Mouse (Mus musculus): ENCODE measurements around the gene Acbd7. TPM values are rescaled to one million over a fixed set of nuclear protein-coding genes. Genes with fewer than 3 reads are reported as not detected.

Acbd7 gene
- total RNA-seq (2023), result not detected

GRCm38 (mm10) chr2:3335611-3336301 is at the start of gene Acbd7:
Gene Acbd7, plus strand, starts transcription at chr2:3336168.

GRCm38 (mm10) chr2:3332484-3333242 is 3.3 kb upstream of the Acbd7 start, which contains the start of gene Rpp38:
Gene Rpp38, minus strand, starts transcription at chr2:3332643.

Other genes with a start within 250 kb of the Acbd7 start
- not detected for gene Fam171a1, start 221.9 kb upstream of the Acbd7 start, total RNA-seq (2023)
- 39.0 TPM for gene Nmt2, start 52.0 kb upstream of the Acbd7 start, total RNA-seq (2023)
- gene Rpp38, start 3.5 kb upstream of the Acbd7 start, total RNA-seq (2023), result 4.5 TPM
- gene Olah, start 61.0 kb downstream of the Acbd7 start, total RNA-seq (2023), result not detected
- gene Meig1, start 86.5 kb downstream of the Acbd7 start, total RNA-seq (2023), result not detected
- 41.8 TPM for gene Dclre1c, start 88.0 kb downstream of the Acbd7 start, total RNA-seq (2023)
- gene Suv39h2, start 138.9 kb downstream of the Acbd7 start, total RNA-seq (2023), result 3.9 TPM
- 16.3 TPM for gene Gm45902, start 176.6 kb downstream of the Acbd7 start, total RNA-seq (2023)
- gene Hspa14, start 176.6 kb downstream of the Acbd7 start, total RNA-seq (2023), result 108 TPM
- 0.35 TPM for gene Cdnf, start 176.9 kb downstream of the Acbd7 start, total RNA-seq (2023)
- gene Fam107b, start 234.3 kb downstream of the Acbd7 start, total RNA-seq (2023), result 487 TPM